Mouse (Mus musculus): ENCODE measurements around the gene Apba2. TPM values are rescaled to one million over a fixed set of nuclear protein-coding genes. Genes with fewer than 3 reads are reported as not detected.

The Apba2 gene
- total RNA-seq, 4 experiments from 2014 or later, result 1.1 to 1.9 (median 1.4) TPM

Other genes starting within 250 kb of the Apba2 start
- gene Mtmr10, start 214.1 kb upstream of the Apba2 start, total RNA-seq (2022), result 10 to 100 TPM; 10.3 to 17.0 (median 12.6) TPM
- 10 to 100 TPM in 3 of 4 experiments, 1 to 10 TPM in 1; 9.9 to 12.5 (median 10.9) TPM for gene Fan1, start 127.6 kb upstream of the Apba2 start, total RNA-seq (2022)
- gene Mphosph10, start 109.4 kb upstream of the Apba2 start, total RNA-seq (2022), result 10 to 100 TPM; 13.0 to 15.5 (median 15.1) TPM
- gene Mcee, start 109.1 kb upstream of the Apba2 start, total RNA-seq (2022), result 100 to 1,000 TPM; 186 to 213 (median 202) TPM